Mouse (Mus musculus): ENCODE measurements around the gene Cst13.

GRCm38 (mm10) chr2:148879199-148879598 is 59.3 kb downstream of the Cst13 start:
- no peak for TF ChIP-seq GATA1 (IDR thresholded peaks at IDR 0.05; ENCODE audit: borderline replicate concordance, low read length)
- TF ChIP-seq FLI1 (IDR thresholded peaks at IDR 0.05; ENCODE audit: low read length), result no peak

Measured in megakaryocyte, embryonic 14.5 days (primary cell).